Mouse (Mus musculus) hindbrain, embryonic 12.5 days (tissue): ENCODE measurements at regions not wholly inside any gene's neighbourhood (a gene's known extent, or its start where the extent isn't known, plus 50 kb on each side); places are given as distances from the start of the nearest gene placed in this dataset.

Source experiments
- ATAC-seq: fragments of 200-750 bp; cut with Nextera tagmentation; 2 replicates; pipeline ENCODE4 v1.8.0; 2017; ENCODE audit warnings: moderate TSS enrichment; ENCODE audit not compliant: low FRiP score
- H3K27ac ChIP-seq: fragments of 300-500 bp; sonication (generic); 2 replicates; pipeline ENCODE4 v1.5.1; 2016; ENCODE audit warnings: mild to moderate bottlenecking
- H3K27me3 ChIP-seq: fragments of 300-500 bp; sonication (generic); 2 replicates; pipeline ENCODE4 v1.6.1; 2016; ENCODE audit warnings: mild to moderate bottlenecking
- H3K36me3 ChIP-seq: fragments of 300-500 bp; sonication (generic); 2 replicates; pipeline ENCODE4 v1.6.1; 2016; ENCODE audit warnings: mild to moderate bottlenecking
- H3K4me1 ChIP-seq: fragments of 300-500 bp; sonication (generic); 2 replicates; pipeline ENCODE4 v1.6.1; 2016
- H3K4me2 ChIP-seq: fragments of 300-500 bp; sonication (generic); replicated peaks from 2 replicates; pipeline ENCODE4 v1.6.1; 2016; ENCODE audit warnings: mild to moderate bottlenecking
- H3K4me3 ChIP-seq: fragments of 300-500 bp; sonication (generic); 2 replicates; pipeline ENCODE4 v1.5.1; 2016; ENCODE audit warnings: mild to moderate bottlenecking
- H3K9ac ChIP-seq: fragments of 300-500 bp; sonication (generic); 2 replicates; pipeline ENCODE4 v1.6.1; 2016; ENCODE audit warnings: mild to moderate bottlenecking, moderate library complexity
- H3K9me3 ChIP-seq: fragments of 300-500 bp; sonication (generic); replicated peaks from 2 replicates; pipeline ENCODE4 v1.6.1; 2016; ENCODE audit warnings: mild to moderate bottlenecking
- WGBS: fragments of 180-500 bp; shearing (Covaris S2); methylation state at CpG from one replicate; pipeline ENCODE4 v1.1.7; 2016; 5-methylcytosine and 5-hydroxymethylcytosine counted together

GRCm38 (mm10) chr3:133626442-133626841 lies 81.5 kb upstream of the Tet2 start:
- Histone ChIP-seq H3K4me1 (no peaks in the 10 kb centered on the region), H3K27me3 (no peaks in the 10 kb centered on the region)
- 70% methylated on average over 1 of the region's 1 CpGs for WGBS

GRCm38 (mm10) chr3:133627116-133627844 lies 82.3 kb upstream of the Tet2 start:
- 90% methylated on average over 3 of the region's 3 CpGs for WGBS
- Histone ChIP-seq H3K4me3 (no peak overlapping the region), H3K27ac (no peak overlapping the region), H3K27me3 (no peaks in the 10 kb centered on the region), H3K9ac (no peak overlapping the region), H3K36me3 (no peaks in the 10 kb centered on the region), H3K9me3 (no peaks in the 10 kb centered on the region), H3K4me1 (no peaks in the 10 kb centered on the region), H3K4me2 (no peak overlapping the region)
- ATAC-seq, result no peak

More at GRCm38 (mm10) chr3:133626442-133626841, 81.5 kb upstream of the Tet2 start:
- no peaks in the 10 kb centered on the region for H3K36me3 ChIP-seq
- no peak overlapping the region for H3K27ac ChIP-seq
- H3K9ac ChIP-seq, result no peak overlapping the region
- no peak overlapping the region for H3K4me2 ChIP-seq
- H3K9me3 ChIP-seq, result no peaks in the 10 kb centered on the region
- H3K4me3 ChIP-seq, result no peak overlapping the region
- no peak for ATAC-seq

- ATAC-seq, result no peak
- Histone ChIP-seq H3K4me1 (no peaks in the 10 kb centered on the region), H3K4me2 (no peak overlapping the region), H3K36me3 (no peaks in the 10 kb centered on the region), H3K27me3 (no peaks in the 10 kb centered on the region), H3K9ac (no peak overlapping the region), H3K4me3 (no peak overlapping the region), H3K9me3 (no peaks in the 10 kb centered on the region), H3K27ac (no peak overlapping the region)
- WGBS, result 90% methylated on average over 5 of the region's 5 CpGs
These were observed 89.4 kb upstream of the Tet2 start for GRCm38 (mm10) chr3:133634306-133634705.

- H3K27me3 ChIP-seq, result no peaks in the 10 kb centered on the region
- no peak overlapping the region for H3K4me2 ChIP-seq
- no peak overlapping the region for H3K27ac ChIP-seq
- ATAC-seq, result no peak
- no peak overlapping the region for H3K4me3 ChIP-seq
- H3K4me1 ChIP-seq, result no peaks in the 10 kb centered on the region
- H3K9ac ChIP-seq, result no peak overlapping the region
- WGBS, result 88% methylated on average over 1 of the region's 1 CpGs
- H3K36me3 ChIP-seq, result no peaks in the 10 kb centered on the region
- H3K9me3 ChIP-seq, result no peaks in the 10 kb centered on the region
These were observed 100.7 kb upstream of the Tet2 start for GRCm38 (mm10) chr3:133645604-133646003.

DNA sequence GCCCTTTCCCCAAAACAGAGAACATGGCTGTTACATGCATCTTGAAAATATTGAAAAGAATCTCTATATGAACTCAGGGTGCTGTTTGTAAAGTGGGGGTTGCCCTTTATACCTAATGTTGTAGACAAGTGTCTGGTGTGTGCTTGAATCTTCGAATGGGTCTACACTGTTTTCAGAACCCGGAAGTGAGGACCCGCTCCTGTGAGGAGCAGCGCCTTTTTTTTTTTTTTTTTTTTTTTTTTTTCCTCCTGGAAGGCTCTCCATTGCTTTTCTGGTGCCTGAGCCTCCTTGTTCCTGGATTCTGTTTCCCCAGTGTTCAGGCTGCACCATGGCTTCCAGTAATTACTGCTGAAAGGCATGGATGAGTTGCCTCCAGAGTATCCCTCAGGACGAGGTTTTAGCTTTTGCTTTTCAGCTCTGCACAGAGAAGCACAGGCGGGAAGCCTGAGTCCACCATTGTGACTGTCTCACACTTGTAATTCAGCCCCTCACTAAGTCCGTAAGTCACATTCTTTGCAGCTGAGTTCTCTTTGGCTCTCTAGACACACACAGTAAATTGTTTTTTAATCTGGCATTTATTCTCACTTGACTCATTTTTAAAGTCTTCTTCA lies 101.6 kb upstream of the Tet2 start:
- WGBS, result 35% methylated on average over 7 of the region's 7 CpGs
- Histone ChIP-seq H3K36me3 (no peaks in the 10 kb centered on the region), H3K27ac (no peak overlapping the region), H3K9me3 (no peaks in the 10 kb centered on the region), H3K4me3 (no peak overlapping the region), H3K4me1 (no peaks in the 10 kb centered on the region), H3K9ac (no peak overlapping the region), H3K27me3 (no peaks in the 10 kb centered on the region), H3K4me2 (0 out of 2 replicates have a peak overlapping the region, but pooled peaks have one; percentile 15)
- peak; percentile 73 for ATAC-seq

DNA sequence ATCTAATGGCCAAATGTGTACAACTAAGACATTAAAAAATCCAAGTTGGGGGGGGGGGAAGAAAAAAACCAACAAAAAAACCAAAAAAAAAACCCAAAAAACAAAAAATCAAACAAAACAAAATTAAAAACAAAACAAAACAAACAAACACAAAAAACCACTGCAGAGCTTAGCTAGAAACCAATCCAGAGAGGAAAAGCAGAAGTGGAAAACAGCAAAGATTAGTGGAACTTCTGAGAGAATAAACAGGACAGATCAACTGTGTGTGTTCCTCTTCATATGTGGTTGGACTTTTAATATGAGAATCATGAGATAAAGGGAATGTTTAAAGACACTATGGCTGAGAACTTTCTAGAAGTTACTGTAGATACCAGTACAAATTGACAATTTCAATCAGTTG lies 105.1 kb upstream of the Tet2 start:
- H3K9me3 ChIP-seq, result no peaks in the 10 kb centered on the region
- no peak for ATAC-seq
- H3K4me2 ChIP-seq, result no peak overlapping the region
- H3K27me3 ChIP-seq, result no peaks in the 10 kb centered on the region
- H3K27ac ChIP-seq, result no peak overlapping the region
- no peak overlapping the region for H3K4me3 ChIP-seq
- no peaks in the 10 kb centered on the region for H3K36me3 ChIP-seq
- H3K4me1 ChIP-seq, result no peaks in the 10 kb centered on the region
- no peak overlapping the region for H3K9ac ChIP-seq

- Histone ChIP-seq H3K36me3 (no peaks in the 10 kb centered on the region), H3K9me3 (no peaks in the 10 kb centered on the region), H3K4me2 (no peak overlapping the region), H3K4me1 (no peaks in the 10 kb centered on the region), H3K4me3 (no peak overlapping the region), H3K27ac (no peak overlapping the region), H3K27me3 (no peaks in the 10 kb centered on the region), H3K9ac (no peak overlapping the region)
- WGBS, result 84% methylated on average over 4 of the region's 4 CpGs
- no peak for ATAC-seq
These were observed 107.1 kb upstream of the Tet2 start for GRCm38 (mm10) chr3:133651996-133652395.

DNA sequence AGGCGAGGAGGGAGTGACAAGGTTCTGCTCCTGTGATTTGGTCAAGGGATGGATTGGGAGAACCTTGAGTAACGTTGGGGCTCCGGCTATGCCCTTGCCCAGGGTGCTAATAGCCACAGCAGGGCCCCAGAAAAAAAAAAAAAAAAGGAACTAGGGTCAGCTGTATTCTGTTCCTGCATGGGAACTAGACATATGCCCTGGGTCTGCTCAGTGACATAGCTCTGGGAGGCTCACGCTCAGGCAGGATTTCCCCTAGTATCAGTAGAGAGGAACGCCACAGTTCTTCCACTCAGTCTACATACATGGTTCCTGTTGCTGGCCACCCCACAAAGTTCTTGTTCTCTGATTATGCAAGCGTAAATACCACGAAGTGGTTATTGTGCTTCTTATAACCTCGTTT lies 114.8 kb upstream of the Tet2 start:
- Histone ChIP-seq H3K4me2 (no peak overlapping the region), H3K36me3 (no peaks in the 10 kb centered on the region), H3K9me3 (no peaks in the 10 kb centered on the region), H3K9ac (no peak overlapping the region), H3K4me3 (no peak overlapping the region), H3K4me1 (no peaks in the 10 kb centered on the region), H3K27me3 (no peaks in the 10 kb centered on the region), H3K27ac (no peak overlapping the region)
- 89% methylated on average over 8 of the region's 8 CpGs for WGBS
- ATAC-seq, result no peak

DNA sequence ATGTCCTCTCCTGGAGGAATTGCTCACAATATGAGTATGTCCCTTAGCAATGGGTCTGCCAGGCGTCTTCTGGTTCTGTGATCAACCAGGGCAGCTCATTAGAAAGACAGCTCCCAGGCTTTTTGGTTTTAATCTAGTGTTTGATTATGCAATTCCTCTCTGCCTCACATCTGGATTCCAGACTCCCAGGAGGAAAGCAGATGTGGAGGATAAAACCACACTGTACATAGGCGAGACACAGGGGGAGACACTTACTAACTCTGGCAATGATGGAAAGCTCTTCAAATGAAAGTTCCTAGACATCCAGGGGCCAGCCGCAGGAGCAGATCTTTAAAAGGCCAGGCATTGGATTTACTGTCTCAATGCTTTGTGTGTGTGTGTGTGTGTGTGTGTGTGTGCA lies 116.4 kb upstream of the Tet2 start:
- Histone ChIP-seq H3K27ac (no peak overlapping the region), H3K9ac (no peak overlapping the region), H3K36me3 (no peaks in the 10 kb centered on the region), H3K9me3 (no peaks in the 10 kb centered on the region), H3K27me3 (no peaks in the 10 kb centered on the region), H3K4me2 (no peak overlapping the region), H3K4me3 (no peak overlapping the region), H3K4me1 (no peaks in the 10 kb centered on the region)
- ATAC-seq, result no peak
- 77% methylated on average over 3 of the region's 3 CpGs for WGBS

- 81% methylated on average over 3 of the region's 3 CpGs for WGBS
- Histone ChIP-seq H3K9ac (no peak overlapping the region), H3K9me3 (no peaks in the 10 kb centered on the region), H3K36me3 (no peaks in the 10 kb centered on the region), H3K27me3 (no peaks in the 10 kb centered on the region), H3K4me3 (no peak overlapping the region), H3K4me1 (no peaks in the 10 kb centered on the region), H3K4me2 (no peak overlapping the region), H3K27ac (no peak overlapping the region)
- no peak for ATAC-seq
These were observed 120.0 kb upstream of the Tet2 start for GRCm38 (mm10) chr3:133664914-133665313.

DNA sequence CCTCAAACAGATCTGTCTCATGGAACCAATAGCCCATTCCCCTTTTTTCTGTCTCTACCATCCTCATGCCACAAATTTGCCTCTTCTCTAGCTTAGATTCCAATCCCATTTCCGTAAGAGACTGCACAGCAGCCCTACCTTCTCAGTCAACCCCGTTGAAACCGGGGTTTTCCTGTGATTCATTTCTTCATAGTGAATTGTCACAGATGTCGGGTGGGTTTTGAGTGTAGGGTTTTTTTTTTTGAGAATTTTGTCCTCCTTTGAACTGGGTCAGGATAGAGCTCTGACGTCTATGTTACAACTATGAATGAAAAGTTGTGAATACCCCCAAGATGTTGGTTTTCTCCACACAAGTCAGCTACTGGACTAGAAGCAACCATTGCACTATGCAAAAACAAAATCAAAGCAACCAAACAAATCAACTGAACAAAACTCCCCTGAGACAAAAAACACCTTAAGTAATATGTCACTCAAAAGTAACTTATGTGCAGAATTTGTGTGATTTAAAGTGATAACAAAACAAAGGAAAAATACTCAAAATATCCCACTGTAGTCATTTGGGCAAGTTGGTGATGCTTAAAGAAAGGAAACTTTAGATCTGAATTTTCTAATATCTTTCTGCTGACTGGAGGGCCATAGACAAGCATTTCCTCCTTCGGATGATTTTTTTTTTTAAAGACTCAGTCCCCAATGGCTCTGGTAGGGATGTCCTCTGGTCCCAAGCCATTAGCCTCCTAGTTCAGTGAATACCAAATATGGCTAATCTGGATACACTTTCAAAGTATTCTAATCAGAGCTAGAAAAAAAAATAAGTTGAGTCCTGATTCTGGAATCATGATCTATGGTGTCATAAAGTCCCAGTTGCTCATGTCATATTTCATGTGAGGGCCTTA lies 120.7 kb upstream of the Tet2 start:
- H3K4me3 ChIP-seq, result no peak overlapping the region
- WGBS, result 94% methylated on average over 6 of the region's 6 CpGs
- ATAC-seq, result no peak

DNA sequence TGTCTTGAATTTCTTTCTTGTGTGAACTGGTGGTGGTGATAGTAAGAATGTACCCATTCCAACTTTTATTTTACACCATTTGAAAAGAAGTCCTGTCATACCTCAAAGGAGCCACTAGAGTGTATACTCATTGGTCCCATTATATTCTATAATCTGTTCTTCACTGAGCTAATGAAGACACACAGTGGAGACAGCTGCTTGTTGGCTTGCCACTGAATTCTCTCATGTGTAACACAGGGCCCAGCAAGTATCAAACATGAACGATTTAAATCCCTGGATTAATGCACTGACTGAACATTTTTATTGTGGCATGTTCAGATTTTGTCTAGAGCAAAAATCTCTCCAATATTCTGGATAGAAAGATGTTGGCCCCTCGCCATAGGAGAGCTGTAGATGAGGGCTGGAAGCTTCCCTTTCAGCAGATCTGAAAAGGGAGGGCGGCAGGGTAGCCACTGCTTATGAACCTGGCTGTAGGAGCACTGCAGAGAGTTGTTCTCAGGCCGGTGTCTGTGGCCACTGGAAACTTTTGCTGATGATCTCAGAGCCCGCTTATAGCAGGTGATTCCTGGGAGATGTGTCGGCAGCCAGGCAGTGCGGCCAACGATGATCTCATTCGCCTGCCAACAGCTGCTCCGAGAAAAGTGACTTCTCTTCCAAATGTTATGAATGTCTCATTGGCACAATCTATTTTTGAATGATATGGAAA lies 128.0 kb upstream of the Tet2 start:
- no peak for ATAC-seq
- Histone ChIP-seq H3K4me3 (no peak overlapping the region), H3K4me1 (no peaks in the 10 kb centered on the region), H3K9ac (no peak overlapping the region), H3K27ac (no peak overlapping the region), H3K4me2 (no peak overlapping the region), H3K36me3 (no peaks in the 10 kb centered on the region), H3K9me3 (no peaks in the 10 kb centered on the region), H3K27me3 (no peaks in the 10 kb centered on the region)
- 85% methylated on average over 10 of the region's 10 CpGs for WGBS

More for the DNA sequence above, 120.7 kb upstream of the Tet2 start:
- H3K9ac ChIP-seq, result no peak overlapping the region
- no peak overlapping the region for H3K27ac ChIP-seq
- no peaks in the 10 kb centered on the region for H3K9me3 ChIP-seq
- H3K4me1 ChIP-seq, result no peaks in the 10 kb centered on the region
- H3K4me2 ChIP-seq, result no peak overlapping the region
- H3K36me3 ChIP-seq, result no peaks in the 10 kb centered on the region
- H3K27me3 ChIP-seq, result no peaks in the 10 kb centered on the region
